Mouse (Mus musculus) right cerebral cortex, postnatal 10 days (tissue): ENCODE data around the gene Fam187b.
"Not testable (repeated sequence)": the region's sequence is repeated elsewhere in the genome, so short reads cannot be mapped to it uniquely, and the experiment has no call there.

Source experiments
- DNase-seq, 2 experiments: peaks; one replicate each; pipeline ENCODE4 v3.0.0; 2021; ENCODE audit warnings: low spot score in 2 of 2

Fam187b gene

GRCm38 (mm10) chr7:30973501-30974289 lies at the start of gene Fam187b:
TSS of gene Fam187b (plus strand) at chr7:30973790.
- DNase-seq: peak; percentile 75 to 81

- DNase-seq: no peak
Observed at GRCm38 (mm10) chr7:30924071-30924470, 49.5 kb upstream of the Fam187b start.

DNA sequence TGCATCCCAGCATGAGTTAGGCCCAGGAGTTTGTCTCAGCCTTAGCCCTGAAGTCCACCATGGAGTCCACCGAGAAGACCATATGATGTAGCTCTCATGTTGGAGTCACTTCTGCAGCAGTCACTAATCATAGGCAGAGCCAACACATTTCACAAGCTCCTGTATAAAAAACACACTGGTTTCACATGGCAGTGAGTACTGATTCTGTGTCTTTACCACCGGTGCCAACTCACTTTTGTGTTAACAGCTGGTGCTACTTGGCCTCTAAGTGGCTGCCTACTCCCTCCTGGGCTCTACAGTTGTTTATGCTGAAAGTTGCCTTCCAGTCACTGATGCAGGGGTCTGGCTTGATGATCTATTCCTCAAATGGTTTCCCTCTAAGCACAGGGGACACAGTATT lies 49.0 kb upstream of the Fam187b start, which contains the start of gene Hamp2:
Gene Hamp2, minus strand, starts transcription at position 101 of the 400 bp plus-strand sequence.
- DNase-seq: not testable (repeated sequence)

GRCm38 (mm10) chr7:30935422-30936099 lies 38.0 kb upstream of the Fam187b start:
- not testable (repeated sequence) for DNase-seq

GRCm38 (mm10) chr7:30940070-30940469 lies 33.5 kb upstream of the Fam187b start:
- DNase-seq: not testable (repeated sequence)

GRCm38 (mm10) chr7:30942365-30942764 lies 31.2 kb upstream of the Fam187b start:
- not testable (repeated sequence) for DNase-seq

GRCm38 (mm10) chr7:30943909-30944635 lies 29.5 kb upstream of the Fam187b start, which contains the start of gene Hamp:
TSS of gene Hamp (minus strand) at chr7:30944032.
- DNase-seq: no peak

DNA sequence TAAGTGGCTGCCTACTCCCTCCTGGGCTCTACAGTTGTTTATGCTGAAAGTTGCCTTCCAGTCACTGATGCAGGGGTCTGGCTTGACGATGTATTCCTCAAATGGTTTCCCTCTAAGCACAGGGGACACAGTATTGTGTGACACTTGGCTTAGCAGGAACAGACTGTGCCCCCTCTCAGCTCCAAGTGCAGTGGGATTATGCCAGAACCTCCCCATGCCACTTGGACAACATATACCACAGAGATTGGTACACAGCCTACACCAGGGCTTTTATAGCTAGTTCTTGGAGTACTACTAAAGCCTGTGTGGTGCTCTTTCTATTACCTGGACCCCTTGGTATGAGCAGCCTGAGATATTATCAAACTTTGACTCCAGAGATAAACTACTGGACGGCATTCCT lies 28.9 kb upstream of the Fam187b start:
- DNase-seq: not testable (repeated sequence)

DNA sequence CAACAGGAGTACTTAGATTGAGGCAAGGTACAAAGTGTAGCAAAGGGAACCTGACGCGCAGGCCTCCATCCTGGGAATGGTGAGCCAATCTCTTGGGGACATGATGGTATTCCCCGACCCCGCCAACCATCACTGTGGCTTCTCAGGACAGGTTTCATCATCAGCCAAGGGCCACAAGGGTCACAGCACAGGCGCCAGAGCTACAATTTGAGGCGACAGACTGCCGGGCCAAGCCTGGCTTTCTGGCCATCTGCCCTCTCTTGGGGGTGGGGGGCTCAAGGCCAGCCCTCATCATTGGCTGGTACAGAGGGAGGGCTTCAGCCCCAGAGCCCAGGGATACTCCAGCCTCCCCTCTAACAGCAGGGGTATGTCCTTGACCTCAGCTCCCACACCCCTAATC lies 28.1 kb upstream of the Fam187b start:
- DNase-seq: peak in 1 of 2 experiments; percentile 28

- no peak for DNase-seq
Observed at GRCm38 (mm10) chr7:30945876-30946275, 27.7 kb upstream of the Fam187b start.

- peak in 1 of 2 experiments; percentile 1 for DNase-seq
Observed at GRCm38 (mm10) chr7:30949902-30950301, 23.7 kb upstream of the Fam187b start.

- DNase-seq: peak in 1 of 2 experiments; percentile 17
Observed at GRCm38 (mm10) chr7:30952441-30953265, 20.9 kb upstream of the Fam187b start.

- peak in 1 of 2 experiments; percentile 43 for DNase-seq
Observed at GRCm38 (mm10) chr7:30953459-30953858, 20.1 kb upstream of the Fam187b start.

DNA sequence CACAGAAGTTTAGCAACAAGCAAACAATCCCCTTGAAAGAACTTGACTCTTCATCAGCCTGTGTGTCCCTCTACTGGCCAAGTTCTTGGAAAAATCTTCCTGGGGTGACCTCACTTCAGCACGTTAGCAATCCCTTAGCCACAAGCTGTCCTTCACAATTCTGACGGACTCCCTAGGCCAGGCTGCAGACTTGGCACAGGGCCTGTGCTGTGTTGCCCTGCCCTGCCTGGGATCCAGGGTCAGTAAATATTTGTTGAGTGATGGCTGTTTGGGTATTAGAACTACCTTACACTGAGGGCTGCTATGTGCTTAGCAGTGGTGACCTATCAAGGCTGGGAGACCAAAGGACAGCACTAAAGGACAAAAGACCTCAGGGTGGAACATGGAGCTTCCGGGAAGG lies 19.6 kb upstream of the Fam187b start:
- DNase-seq: peak in 1 of 2 experiments; percentile 23

- DNase-seq: peak in 1 of 2 experiments; percentile 25
Observed at GRCm38 (mm10) chr7:30954971-30955520, 18.5 kb upstream of the Fam187b start.

DNA sequence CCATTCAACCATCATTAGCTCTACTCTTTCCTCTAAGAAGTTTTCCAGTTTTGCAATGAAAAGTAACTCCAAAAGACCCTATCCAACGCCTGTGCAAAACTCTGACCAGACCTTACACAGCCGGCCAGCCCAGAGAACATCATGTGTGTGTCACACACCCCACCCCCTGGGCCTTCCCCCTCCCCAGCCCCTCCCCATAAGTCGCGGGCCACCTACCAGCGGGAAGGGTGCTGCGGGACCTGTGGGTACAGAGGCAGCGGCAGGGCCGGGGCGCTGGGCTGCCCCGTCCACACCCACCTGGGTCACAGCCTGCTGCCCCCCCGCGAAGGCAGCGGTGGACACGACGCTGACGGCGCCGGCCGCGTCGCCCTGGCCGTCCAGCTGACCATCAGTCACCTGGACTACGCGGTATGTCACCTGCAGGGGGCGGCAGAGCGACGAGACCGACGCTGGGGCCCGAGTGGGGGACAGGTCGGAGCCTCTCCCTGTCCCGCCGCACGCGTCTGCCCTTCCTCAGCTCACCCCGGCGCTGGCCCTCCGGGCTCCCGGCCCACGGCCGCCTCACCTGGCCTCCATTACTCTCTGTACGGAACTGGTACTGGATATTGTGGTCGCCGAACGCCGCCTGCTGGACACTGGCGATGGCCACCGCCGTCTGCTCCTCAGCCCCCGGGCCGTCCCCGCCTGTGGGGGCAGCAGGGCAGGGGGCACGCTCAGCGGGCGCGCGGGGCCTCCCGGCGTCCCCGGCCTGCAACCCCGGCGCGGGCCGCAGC lies 17.8 kb upstream of the Fam187b start:
- peak; percentile 84 to 87 for DNase-seq

- peak in 1 of 2 experiments; percentile 56 for DNase-seq
Observed at GRCm38 (mm10) chr7:30956357-30956751, 17.2 kb upstream of the Fam187b start.

- peak; percentile 91 to 92 for DNase-seq
Observed at GRCm38 (mm10) chr7:30956756-30957366, 16.7 kb upstream of the Fam187b start, which contains the start of gene Usf2. TSS of gene Usf2 (minus strand) at chr7:30956803.

DNA sequence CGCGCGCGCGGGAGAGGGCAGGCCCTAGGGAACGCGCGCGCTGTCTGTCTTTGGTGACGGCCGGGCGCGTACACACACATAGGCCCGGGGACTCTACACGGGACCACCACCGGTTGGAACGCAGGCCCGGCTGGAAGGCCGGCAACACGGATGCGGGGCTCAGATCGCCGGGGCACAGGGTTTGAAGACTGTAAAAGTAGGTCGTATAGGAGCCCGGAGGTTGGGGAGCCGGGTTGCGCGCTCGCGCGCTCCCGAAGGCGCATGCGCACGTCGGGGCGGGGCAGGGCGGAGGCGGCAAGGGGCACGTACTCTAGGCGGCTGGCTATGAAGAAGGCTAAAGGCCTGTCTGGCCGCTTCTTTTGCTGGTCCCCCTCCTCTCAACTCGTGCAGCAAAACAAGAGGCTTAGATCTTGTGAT lies 16.2 kb upstream of the Fam187b start:
- peak; percentile 88 to 92 for DNase-seq
